Mouse (Mus musculus) intestine, embryonic 14.5 days (tissue): ENCODE results near the gene Uqcrc1. TPM values are rescaled to one million over a fixed set of nuclear protein-coding genes. Genes with fewer than 3 reads are reported as not detected.

Experiments used
- ATAC-seq: fragments of 200-750 bp; cut with Nextera tagmentation; replicated peaks from 2 replicates; pipeline ENCODE4 v1.8.0; 2017; ENCODE audit warnings: low read depth, moderate number of reproducible peaks, moderate TSS enrichment, moderate library complexity; ENCODE audit not compliant: low FRiP score, low TSS enrichment
- DNase-seq: peaks from one replicate; pipeline ENCODE4 v3.0.0-alpha.2; 2018; ENCODE audit warnings: low spot score
- H3K27ac ChIP-seq: fragments of 300-500 bp; sonication (generic); 2 replicates; pipeline ENCODE4 v1.5.1; 2014; ENCODE audit warnings: low read depth, mild to moderate bottlenecking, control low read depth
- H3K27me3 ChIP-seq: fragments of 300-500 bp; sonication (generic); replicated peaks from 2 replicates; pipeline ENCODE4 v1.6.1; 2014; ENCODE audit warnings: low read length, control low read depth; ENCODE audit not compliant: control insufficient read depth, insufficient read depth
- H3K36me3 ChIP-seq: fragments of 300-500 bp; sonication (generic); 2 replicates; pipeline ENCODE4 v1.6.1; 2014; ENCODE audit warnings: low read length, control low read depth; ENCODE audit not compliant: control insufficient read depth, insufficient read depth
- H3K4me1 ChIP-seq: fragments of 300-500 bp; sonication (generic); replicated peaks from 2 replicates; pipeline ENCODE4 v1.6.1; 2014; ENCODE audit warnings: low read length, control low read depth, mixed read lengths; ENCODE audit not compliant: control insufficient read depth, insufficient read depth
- H3K4me2 ChIP-seq: fragments of 300-500 bp; sonication (generic); 2 replicates; pipeline ENCODE4 v1.6.1; 2014; ENCODE audit warnings: low read length
- H3K4me3 ChIP-seq: fragments of 300-500 bp; sonication (generic); 2 replicates; pipeline ENCODE4 v1.5.1; 2014; ENCODE audit warnings: low read depth, low read length, control low read depth, mixed read lengths
- H3K9ac ChIP-seq: fragments of 300-500 bp; sonication (generic); 2 replicates; pipeline ENCODE4 v1.6.1; 2014; ENCODE audit warnings: mild to moderate bottlenecking, low read length
- H3K9me3 ChIP-seq: fragments of 300-500 bp; sonication (generic); 2 replicates; pipeline ENCODE4 v1.6.1; 2016; ENCODE audit warnings: low read length, control low read depth; ENCODE audit not compliant: control insufficient read depth
- WGBS: fragments of 180-500 bp; shearing (Covaris S2); extraction: QIAGEN DNeasy Blood & Tissue Kit; methylation state at CpG from one replicate; pipeline ENCODE4 v1.1.7; 2014; 5-methylcytosine and 5-hydroxymethylcytosine counted together
- polyA plus RNA-seq: library from polyadenylated mRNA; unstranded; fragments of >200 nt; fragmentation: Nextera tagmentation; extraction: Ambion mirVana; gene quantifications from 2 replicates; pipeline ENCODE4 v1.2.1, GENCODE M21; 2014

Uqcrc1 gene
- polyA plus RNA-seq, 1 experiment from 2014 or later: 561 TPM

GRCm38 (mm10) chr9:108964338-108964737 lies 27.9 kb downstream of the Uqcrc1 start:
- no peak overlapping the region for H3K27ac ChIP-seq
- no peaks in the 10 kb centered on the region for H3K36me3 ChIP-seq
- no peak overlapping the region for H3K4me2 ChIP-seq
- no peaks in the 10 kb centered on the region for H3K4me1 ChIP-seq
- ATAC-seq: no peak
- 88% methylated on average over 6 of the region's 6 CpGs for WGBS
- H3K9ac ChIP-seq: no peak overlapping the region
- no peak for DNase-seq
- no peaks in the 10 kb centered on the region for H3K9me3 ChIP-seq
- H3K27me3 ChIP-seq: no peaks in the 10 kb centered on the region
- no peak overlapping the region for H3K4me3 ChIP-seq

GRCm38 (mm10) chr9:108970623-108971022 lies 34.2 kb downstream of the Uqcrc1 start:
- Histone ChIP-seq H3K27me3 (no peaks in the 10 kb centered on the region), H3K36me3 (no peaks in the 10 kb centered on the region), H3K9ac (no peak overlapping the region), H3K27ac (no peak overlapping the region), H3K4me1 (no peaks in the 10 kb centered on the region), H3K9me3 (no peaks in the 10 kb centered on the region), H3K4me2 (no peak overlapping the region), H3K4me3 (no peak overlapping the region)
- ATAC-seq (no peak), DNase-seq (no peak)
- WGBS: 82% methylated on average over 8 of the region's 8 CpGs

GRCm38 (mm10) chr9:108976483-108976882 lies 40.0 kb downstream of the Uqcrc1 start:
- Histone ChIP-seq H3K27me3 (no peaks in the 10 kb centered on the region), H3K9me3 (no peaks in the 10 kb centered on the region), H3K4me3 (no peak overlapping the region), H3K9ac (no peak overlapping the region), H3K27ac (no peak overlapping the region), H3K4me2 (no peak overlapping the region), H3K36me3 (no peaks in the 10 kb centered on the region), H3K4me1 (no peaks in the 10 kb centered on the region)
- WGBS: 81% methylated on average over 9 of the region's 9 CpGs
- DNase-seq (no peak), ATAC-seq (no peak)

GRCm38 (mm10) chr9:108977966-108978365 lies 41.5 kb downstream of the Uqcrc1 start:
- Histone ChIP-seq H3K36me3 (no peaks in the 10 kb centered on the region), H3K4me2 (no peak overlapping the region), H3K27me3 (no peaks in the 10 kb centered on the region), H3K9ac (no peak overlapping the region), H3K27ac (no peak overlapping the region), H3K4me3 (no peak overlapping the region), H3K4me1 (no peaks in the 10 kb centered on the region), H3K9me3 (no peaks in the 10 kb centered on the region)
- 74% methylated on average over 7 of the region's 7 CpGs for WGBS
- DNase-seq (no peak), ATAC-seq (peak; percentile 40; the same call in 1 of the 2 replicates)

GRCm38 (mm10) chr9:108982498-108982897 lies 46.1 kb downstream of the Uqcrc1 start:
- Histone ChIP-seq H3K36me3 (no peaks in the 10 kb centered on the region), H3K9me3 (no peaks in the 10 kb centered on the region), H3K27me3 (no peaks in the 10 kb centered on the region), H3K4me3 (no peak overlapping the region), H3K4me1 (no peaks in the 10 kb centered on the region), H3K4me2 (no peak overlapping the region), H3K9ac (no peak overlapping the region), H3K27ac (no peak overlapping the region)
- no peak for DNase-seq
- ATAC-seq: no peak
- WGBS: 80% methylated on average over 8 of the region's 8 CpGs

GRCm38 (mm10) chr9:108983209-108983608 lies 46.8 kb downstream of the Uqcrc1 start:
- Histone ChIP-seq H3K36me3 (no peaks in the 10 kb centered on the region), H3K9ac (no peak overlapping the region), H3K4me3 (no peak overlapping the region), H3K9me3 (no peaks in the 10 kb centered on the region), H3K4me1 (no peaks in the 10 kb centered on the region; the same call in 1 of the 2 replicates), H3K27ac (no peak overlapping the region), H3K27me3 (no peaks in the 10 kb centered on the region), H3K4me2 (no peak overlapping the region)
- ATAC-seq (no peak), DNase-seq (no peak)
- 74% methylated on average over 9 of the region's 9 CpGs for WGBS

GRCm38 (mm10) chr9:108985710-108986109 lies 49.3 kb downstream of the Uqcrc1 start, which contains the start of gene Ucn2:
Ucn2 (plus strand) TSS chr9:108986010.
- H3K4me2 ChIP-seq: no peak within 1 kb of the TSS
- no peak within 1 kb of the TSS for H3K9ac ChIP-seq
- peaks cover 5% of the 10 kb centered on the region; the same call in 1 of the 2 replicates for H3K4me1 ChIP-seq
- no peaks in the 10 kb centered on the region for H3K27me3 ChIP-seq
- H3K4me3 ChIP-seq: no peak within 1 kb of the TSS
- 83% methylated on average over 4 of the region's 4 CpGs for WGBS
- DNase-seq: no peak
- H3K27ac ChIP-seq: no peak within 1 kb of the TSS
- no peak for ATAC-seq
- no peaks in the 10 kb centered on the region for H3K9me3 ChIP-seq
- no peaks in the 10 kb centered on the region for H3K36me3 ChIP-seq

- H3K4me2 ChIP-seq: peak overlapping the region; percentile 35
- no peaks in the 10 kb centered on the region for H3K9me3 ChIP-seq
- no peak overlapping the region for H3K9ac ChIP-seq
- no peak overlapping the region for H3K4me3 ChIP-seq
- ATAC-seq: no peak
- H3K27ac ChIP-seq: no peak overlapping the region
- H3K27me3 ChIP-seq: no peaks in the 10 kb centered on the region
- peaks cover 9% of the 10 kb centered on the region; the same call in 1 of the 2 replicates for H3K4me1 ChIP-seq
- WGBS: 19% methylated on average over 15 of the region's 15 CpGs
- peak; percentile 62 for DNase-seq
- H3K36me3 ChIP-seq: no peaks in the 10 kb centered on the region
Observed at GRCm38 (mm10) chr9:108987704-108988350, 51.4 kb downstream of the Uqcrc1 start.
